Mouse (Mus musculus) heart, postnatal 0 days (tissue): Measurements from ENCODE around the gene Thoc5. TPM values are rescaled to one million over a fixed set of nuclear protein-coding genes. Genes with fewer than 3 reads are reported as not detected.

ENCODE experiments used
- ATAC-seq: fragments of 200-750 bp; cut with Nextera tagmentation; 2 replicates; pipeline ENCODE4 v1.8.0; 2017; ENCODE audit warnings: low read depth, moderate number of reproducible peaks, moderate library complexity; ENCODE audit not compliant: insufficient read depth
- DNase-seq: peaks from one replicate; pipeline ENCODE4 v3.0.0-alpha.2; 2016; ENCODE audit warnings: low spot score
- H3K27ac ChIP-seq: fragments of 300-500 bp; sonication (generic); 2 replicates; pipeline ENCODE4 v1.5.1; 2014; ENCODE audit warnings: low read depth, mild to moderate bottlenecking
- H3K27me3 ChIP-seq: fragments of 300-500 bp; sonication (generic); 2 replicates; pipeline ENCODE4 v1.6.1; 2014; ENCODE audit warnings: low read length, mixed read lengths; ENCODE audit not compliant: control insufficient read depth, insufficient read depth
- H3K36me3 ChIP-seq: fragments of 300-500 bp; sonication (generic); replicated peaks from 2 replicates; pipeline ENCODE4 v1.6.1; 2014; ENCODE audit warnings: low read length, mixed read lengths; ENCODE audit not compliant: control insufficient read depth, insufficient read depth
- H3K4me1 ChIP-seq: fragments of 300-500 bp; sonication (generic); 2 replicates; pipeline ENCODE4 v1.6.1; 2014; ENCODE audit warnings: antibody characterized with exemption; ENCODE audit not compliant: control insufficient read depth, insufficient read depth
- H3K4me2 ChIP-seq: fragments of 300-500 bp; sonication (generic); 2 replicates; pipeline ENCODE4 v1.6.1; 2014; ENCODE audit warnings: low read depth, mild to moderate bottlenecking, low read length, moderate library complexity
- H3K4me3 ChIP-seq: fragments of 300-500 bp; sonication (generic); 2 replicates; pipeline ENCODE4 v1.5.1; 2014; ENCODE audit warnings: low read depth, low read length
- H3K9ac ChIP-seq: fragments of 300-500 bp; sonication (generic); replicated peaks from 2 replicates; pipeline ENCODE4 v1.6.1; 2014; ENCODE audit warnings: low read depth, low read length, mixed read lengths
- H3K9me3 ChIP-seq: fragments of 300-500 bp; sonication (generic); replicated peaks from 2 replicates; pipeline ENCODE4 v1.6.1; 2016; ENCODE audit warnings: low read length; ENCODE audit not compliant: control insufficient read depth
- CTCF ChIP-seq: IDR thresholded peaks from 2 replicates; pipeline ENCODE4 v1.5.1; 2016; ENCODE audit warnings: antibody characterized with exemption, control low read depth, low read depth
- EP300 ChIP-seq: IDR thresholded peaks from 2 replicates; pipeline ENCODE4 v1.6.1; 2016; ENCODE audit warnings: antibody characterized with exemption, low read depth
- WGBS: fragments of 180-500 bp; shearing (Covaris S2); extraction: QIAGEN DNeasy Blood & Tissue Kit; methylation state at CpG from one replicate; pipeline ENCODE4 v1.1.7; 2014; 5-methylcytosine and 5-hydroxymethylcytosine counted together
- polyA plus RNA-seq: library from polyadenylated mRNA; unstranded; fragments of >200 nt; fragmentation: Nextera tagmentation; extraction: Ambion mirVana; gene quantifications from 2 replicates; pipeline ENCODE4 v1.2.1, GENCODE M21; 2015
- total RNA-seq: library from RNA; depleted of rRNA; stranded (reverse); fragments of >200 nt; gene quantifications from 2 replicates; pipeline ENCODE4 v1.2.3, GENCODE M21; 2014; ENCODE audit warnings: low replicate concordance

Thoc5 gene
- total and polyA plus RNA-seq, 2 experiments from 2014 or later, result 11.9 to 16.0 TPM

GRCm38 (mm10) chr11:4885385-4885903 is 9.7 kb upstream of the Thoc5 start:
- no peaks in the 10 kb centered on the region for H3K4me1 ChIP-seq
- H3K36me3 ChIP-seq, result no peaks in the 10 kb centered on the region
- ATAC-seq (no peak), DNase-seq (no peak)
- TF ChIP-seq EP300 (no peak), CTCF (peak; percentile 43)
- H3K27ac ChIP-seq, result no peak overlapping the region
- no peaks in the 10 kb centered on the region for H3K27me3 ChIP-seq
- no peak overlapping the region for H3K4me2 ChIP-seq
- no peak overlapping the region for H3K4me3 ChIP-seq
- 50% methylated on average over 2 of the region's 2 CpGs for WGBS
- H3K9ac ChIP-seq, result no peak overlapping the region
- no peaks in the 10 kb centered on the region for H3K9me3 ChIP-seq

- 86% methylated on average over 3 of the region's 3 CpGs for WGBS
- H3K4me1 ChIP-seq, result no peaks in the 10 kb centered on the region
- no peak for DNase-seq
- no peak overlapping the region for H3K4me3 ChIP-seq
- no peak overlapping the region for H3K27ac ChIP-seq
- H3K27me3 ChIP-seq, result no peaks in the 10 kb centered on the region
- H3K9me3 ChIP-seq, result no peaks in the 10 kb centered on the region
- no peak overlapping the region for H3K9ac ChIP-seq
- no peak overlapping the region for H3K4me2 ChIP-seq
- TF ChIP-seq EP300 (no peak), CTCF (no peak)
- no peaks in the 10 kb centered on the region for H3K36me3 ChIP-seq
- ATAC-seq, result no peak
These were observed 8.1 kb upstream of the Thoc5 start for GRCm38 (mm10) chr11:4886987-4887386.

- H3K36me3 ChIP-seq, result peaks cover 50% of the 10 kb centered on the region
- TF ChIP-seq CTCF (peak; percentile 32), EP300 (no peak)
These were observed 5.3 kb downstream of the Thoc5 start for GRCm38 (mm10) chr11:4900437-4900836.

GRCm38 (mm10) chr11:4901956-4902355 is 6.8 kb downstream of the Thoc5 start:
- Histone ChIP-seq H3K9ac (no peak overlapping the region), H3K36me3 (peaks cover 59% of the 10 kb centered on the region), H3K4me2 (no peak overlapping the region), H3K4me1 (no peaks in the 10 kb centered on the region), H3K4me3 (no peak overlapping the region), H3K9me3 (no peaks in the 10 kb centered on the region), H3K27ac (no peak overlapping the region), H3K27me3 (no peaks in the 10 kb centered on the region)
- WGBS, result 75% methylated on average over 6 of the region's 6 CpGs
- DNase-seq (no peak), ATAC-seq (no peak)
- TF ChIP-seq CTCF, result no peak
- no peak for TF ChIP-seq EP300

More at GRCm38 (mm10) chr11:4900437-4900836, 5.3 kb downstream of the Thoc5 start:
- H3K27ac ChIP-seq, result no peak overlapping the region
- no peak overlapping the region for H3K4me3 ChIP-seq
- no peak for ATAC-seq
- H3K4me2 ChIP-seq, result no peak overlapping the region
- peaks cover 8% of the 10 kb centered on the region for H3K4me1 ChIP-seq
- no peaks in the 10 kb centered on the region for H3K27me3 ChIP-seq
- no peak for DNase-seq
- H3K9ac ChIP-seq, result no peak overlapping the region
- H3K9me3 ChIP-seq, result no peaks in the 10 kb centered on the region
- WGBS, result 71% methylated on average over 5 of the region's 5 CpGs

GRCm38 (mm10) chr11:4906231-4906630 is 11.1 kb downstream of the Thoc5 start:
- Histone ChIP-seq H3K27ac (no peak overlapping the region), H3K4me3 (no peak overlapping the region), H3K27me3 (no peaks in the 10 kb centered on the region), H3K9me3 (no peaks in the 10 kb centered on the region), H3K36me3 (peaks cover 72% of the 10 kb centered on the region), H3K4me1 (no peaks in the 10 kb centered on the region), H3K9ac (no peak overlapping the region), H3K4me2 (no peak overlapping the region)
- ATAC-seq (no peak), DNase-seq (no peak)
- 80% methylated on average over 6 of the region's 6 CpGs for WGBS
- TF ChIP-seq EP300 (no peak), CTCF (no peak)

GRCm38 (mm10) chr11:4916068-4916467 is 20.9 kb downstream of the Thoc5 start:
- Histone ChIP-seq H3K9me3 (no peaks in the 10 kb centered on the region), H3K4me1 (no peaks in the 10 kb centered on the region), H3K4me3 (no peak overlapping the region), H3K9ac (no peak overlapping the region), H3K27me3 (no peaks in the 10 kb centered on the region), H3K27ac (no peak overlapping the region), H3K36me3 (peaks cover 82% of the 10 kb centered on the region), H3K4me2 (no peak overlapping the region)
- ATAC-seq (no peak), DNase-seq (peak; percentile 59)
- 36% methylated on average over 1 of the region's 1 CpGs for WGBS
- TF ChIP-seq EP300, result no peak
- peak; percentile 83 for TF ChIP-seq CTCF
